Mouse (Mus musculus) forebrain, embryonic 14.5 days (tissue): ENCODE measurements around the gene Usb1. TPM values are rescaled to one million over a fixed set of nuclear protein-coding genes. Genes with fewer than 3 reads are reported as not detected.
A peak's percentile ranks its signal among the peaks of the same experiment; 100 is the strongest.

Source experiments
- ATAC-seq: fragments of 200-750 bp; cut with Nextera tagmentation; 2 replicates; pipeline ENCODE4 v1.8.0; 2017; ENCODE audit warnings: mild to moderate bottlenecking, moderate library complexity
- DNase-seq: peaks from one replicate; pipeline ENCODE4 v3.0.0-alpha.2; 2015; ENCODE audit warnings: low spot score
- H3K27ac ChIP-seq: fragments of 300-500 bp; sonication (generic); 2 replicates; pipeline ENCODE4 v1.5.1; 2014; ENCODE audit warnings: low read depth, mild to moderate bottlenecking, control low read depth, low read length, moderate library complexity
- H3K27me3 ChIP-seq: fragments of 300-500 bp; sonication (generic); replicated peaks from 2 replicates; pipeline ENCODE4 v1.6.1; 2014; ENCODE audit warnings: low read length, control low read depth, mixed read lengths; ENCODE audit not compliant: control insufficient read depth, insufficient read depth
- H3K36me3 ChIP-seq: fragments of 300-500 bp; sonication (generic); 2 replicates; pipeline ENCODE4 v1.6.1; 2014; ENCODE audit warnings: low read length, control low read depth; ENCODE audit not compliant: control insufficient read depth, insufficient read depth
- H3K4me1 ChIP-seq: fragments of 300-500 bp; sonication (generic); 2 replicates; pipeline ENCODE4 v1.6.1; 2014; ENCODE audit warnings: antibody characterized with exemption, low read length, control low read depth; ENCODE audit not compliant: control insufficient read depth, insufficient read depth
- H3K4me2 ChIP-seq: fragments of 300-500 bp; sonication (generic); 2 replicates; pipeline ENCODE4 v1.6.1; 2014; ENCODE audit warnings: mild to moderate bottlenecking, control low read depth, low read length
- H3K4me3 ChIP-seq: fragments of 300-500 bp; sonication (generic); 2 replicates; pipeline ENCODE4 v1.5.1; 2014; ENCODE audit warnings: low read depth, low read length, control low read depth
- H3K9ac ChIP-seq: fragments of 300-500 bp; sonication (generic); 2 replicates; pipeline ENCODE4 v1.6.1; 2014; ENCODE audit warnings: mild to moderate bottlenecking, low read length, control low read depth, moderate library complexity
- H3K9me3 ChIP-seq: fragments of 300-500 bp; sonication (generic); replicated peaks from 2 replicates; pipeline ENCODE4 v1.6.1; 2016; ENCODE audit warnings: low read length, control low read depth, mixed read lengths; ENCODE audit not compliant: control insufficient read depth
- WGBS: fragments of 180-500 bp; shearing (Covaris S2); extraction: QIAGEN DNeasy Blood & Tissue Kit; methylation state at CpG from one replicate; pipeline ENCODE4 v1.1.7; 2014; 5-methylcytosine and 5-hydroxymethylcytosine counted together
- polyA plus RNA-seq: library from polyadenylated mRNA; unstranded; fragments of >200 nt; fragmentation: Nextera tagmentation; extraction: Ambion mirVana; gene quantifications from 2 replicates; pipeline ENCODE4 v1.2.1, GENCODE M21; 2014

The Usb1 gene
- polyA plus RNA-seq, 1 experiment from 2014 or later = 45.8 TPM

GRCm38 (mm10) chr8:95348356-95348755, 16.3 kb downstream of the Usb1 start:
- Histone ChIP-seq H3K27me3 (no peaks in the 10 kb centered on the region), H3K4me3 (no peak overlapping the region), H3K9ac (no peak overlapping the region), H3K36me3 (peaks cover 21% of the 10 kb centered on the region), H3K9me3 (no peaks in the 10 kb centered on the region), H3K4me2 (no peak overlapping the region), H3K4me1 (peaks cover 16% of the 10 kb centered on the region), H3K27ac (no peak overlapping the region)
- WGBS = 90% methylated on average over 2 of the region's 2 CpGs
- DNase-seq (no peak), ATAC-seq (no peak)

GRCm38 (mm10) chr8:95348811-95349630, 16.9 kb downstream of the Usb1 start:
- DNase-seq = peak; percentile 90
- Histone ChIP-seq H3K9me3 (no peaks in the 10 kb centered on the region), H3K4me2 (peak overlapping the region; percentile 14; the same call in 1 of the 2 replicates), H3K27ac (no peak overlapping the region), H3K9ac (no peak overlapping the region), H3K4me3 (no peak overlapping the region), H3K4me1 (peaks cover 22% of the 10 kb centered on the region), H3K27me3 (no peaks in the 10 kb centered on the region), H3K36me3 (peaks cover 14% of the 10 kb centered on the region)
- WGBS = 39% methylated on average over 19 of the region's 19 CpGs
- ATAC-seq = peak; percentile 29; the same call in 1 of the 2 replicates

GRCm38 (mm10) chr8:95351461-95351860, 19.4 kb downstream of the Usb1 start:
- H3K36me3 ChIP-seq = no peaks in the 10 kb centered on the region
- H3K27me3 ChIP-seq = no peaks in the 10 kb centered on the region
- peaks cover 26% of the 10 kb centered on the region for H3K4me1 ChIP-seq
- no peaks in the 10 kb centered on the region for H3K9me3 ChIP-seq
- ATAC-seq = peak; percentile 24; the same call in 1 of the 2 replicates
- WGBS = 7% methylated on average over 15 of the region's 15 CpGs
- peak overlapping the region; percentile 89; the same call in 1 of the 2 replicates for H3K9ac ChIP-seq
- peak; percentile 77 for DNase-seq
- no peak overlapping the region for H3K27ac ChIP-seq
- peak overlapping the region; percentile 84 for H3K4me3 ChIP-seq
- peak overlapping the region; percentile 93 for H3K4me2 ChIP-seq

- ATAC-seq = peak; percentile 73
- WGBS = under 1% methylated on average over 61 of the region's 80 CpGs
- H3K4me2 ChIP-seq = peak within 1 kb of the TSS; percentile 93
- peak within 1 kb of the TSS; percentile 89 for H3K9ac ChIP-seq
- H3K4me3 ChIP-seq = peak within 1 kb of the TSS; percentile 84
- no peaks in the 10 kb centered on the region for H3K27me3 ChIP-seq
- peak; percentile 84 for DNase-seq
- no peaks in the 10 kb centered on the region for H3K36me3 ChIP-seq
- H3K4me1 ChIP-seq = peaks cover 26% of the 10 kb centered on the region
- no peaks in the 10 kb centered on the region for H3K9me3 ChIP-seq
- peak within 1 kb of the TSS; percentile 84 for H3K27ac ChIP-seq
Measured at GRCm38 (mm10) chr8:95352151-95352870, 20.2 kb downstream of the Usb1 start, which contains the start of gene Mmp15. Gene Mmp15, plus strand, starts transcription at chr8:95352268.

- Histone ChIP-seq H3K9ac (peak overlapping the region; percentile 89), H3K4me1 (peaks cover 26% of the 10 kb centered on the region), H3K36me3 (no peaks in the 10 kb centered on the region), H3K27ac (peak overlapping the region; percentile 84), H3K27me3 (no peaks in the 10 kb centered on the region), H3K4me2 (peak overlapping the region; percentile 93), H3K4me3 (peak overlapping the region; percentile 84), H3K9me3 (no peaks in the 10 kb centered on the region)
- WGBS = 2% methylated on average over 62 of the region's 62 CpGs
- peak; percentile 76 for DNase-seq
- peak; percentile 46 for ATAC-seq
Measured at GRCm38 (mm10) chr8:95352871-95353866, 21.1 kb downstream of the Usb1 start.

GRCm38 (mm10) chr8:95354606-95355005, 22.5 kb downstream of the Usb1 start:
- Histone ChIP-seq H3K4me1 (peaks cover 20% of the 10 kb centered on the region), H3K36me3 (no peaks in the 10 kb centered on the region), H3K4me2 (no peak overlapping the region), H3K27me3 (no peaks in the 10 kb centered on the region), H3K9ac (no peak overlapping the region), H3K27ac (no peak overlapping the region), H3K9me3 (no peaks in the 10 kb centered on the region), H3K4me3 (no peak overlapping the region)
- 86% methylated on average over 2 of the region's 2 CpGs for WGBS
- ATAC-seq = no peak
- DNase-seq = no peak

- H3K4me1 ChIP-seq = peaks cover 6% of the 10 kb centered on the region
- DNase-seq (no peak), ATAC-seq (no peak)
- H3K27me3 ChIP-seq = no peaks in the 10 kb centered on the region
- no peaks in the 10 kb centered on the region for H3K36me3 ChIP-seq
- H3K4me3 ChIP-seq = no peak overlapping the region
- H3K27ac ChIP-seq = no peak overlapping the region
- WGBS = 42% methylated on average over 7 of the region's 8 CpGs
- no peak overlapping the region for H3K4me2 ChIP-seq
- H3K9ac ChIP-seq = 0 out of 2 replicates have a peak overlapping the region, but pooled peaks have one; percentile 29
- no peaks in the 10 kb centered on the region for H3K9me3 ChIP-seq
Measured at GRCm38 (mm10) chr8:95358550-95359411, 26.7 kb downstream of the Usb1 start.
